Mouse (Mus musculus): ENCODE results near the gene Plin3. TPM values are rescaled to one million over a fixed set of nuclear protein-coding genes. Genes with fewer than 3 reads are reported as not detected.

Gene Plin3
- 29.0 and 30.0 TPM in 2 replicates for polyA plus RNA-seq (2012; rRNA removed)

GRCm38 (mm10) chr17:56292531-56293222 is at the start of gene Plin3:
Gene Plin3, minus strand, starts transcription at chr17:56292873.

GRCm38 (mm10) chr17:56325450-56326152 is 32.9 kb upstream of the Plin3 start, which contains the start of gene Kdm4b:
Gene Kdm4b, plus strand, starts transcription at chr17:56326062.

GRCm38 (mm10) chr17:56303160-56303846 is 10.6 kb upstream of the Plin3 start, which contains the start of gene Uhrf1:
Gene Uhrf1, plus strand, starts transcription at chr17:56303321.

GRCm38 (mm10) chr17:56300186-56300585 is 7.5 kb upstream of the Plin3 start, which contains the start of gene Arrdc5:
Gene Arrdc5, minus strand, starts transcription at chr17:56300286.

GRCm38 (mm10) chr17:56276643-56277566 is 15.8 kb downstream of the Plin3 start, which contains the start of gene Ticam1:
Gene Ticam1, minus strand, starts transcription at chr17:56276786.

GRCm38 (mm10) chr17:56256239-56256881 is 36.3 kb downstream of the Plin3 start, which contains the start of gene Fem1a:
Gene Fem1a, plus strand, starts transcription at chr17:56256810.

Other genes with a start within 250 kb of the Plin3 start
- 25.8 and 28.1 TPM in 2 replicates for gene Ubxn6, start 217.8 kb downstream of the Plin3 start, polyA plus RNA-seq (2012; rRNA removed)
- 22.5 and 23.4 TPM in 2 replicates for gene Hdgfl2, start 213.2 kb downstream of the Plin3 start, polyA plus RNA-seq (2012; rRNA removed)
- 10.9 and 12.4 TPM in 2 replicates for gene Plin4, start 183.1 kb downstream of the Plin3 start, polyA plus RNA-seq (2012; rRNA removed)
- 0.91 and 1.1 TPM in 2 replicates for gene Plin5, start 175.3 kb downstream of the Plin3 start, polyA plus RNA-seq (2012; rRNA removed)
- gene Lrg1, start 170.9 kb downstream of the Plin3 start, polyA plus RNA-seq (2012; rRNA removed), result 20.4 and 44.5 TPM in 2 replicates
- gene Sema6b, start 152.5 kb downstream of the Plin3 start, polyA plus RNA-seq (2012; rRNA removed), result 4.3 and 10.0 TPM in 2 replicates
- gene Tnfaip8l1, start 130.4 kb downstream of the Plin3 start, polyA plus RNA-seq (2012; rRNA removed), result 1.9 and 2.3 TPM in 2 replicates
- gene Mydgf, start 109.0 kb downstream of the Plin3 start, polyA plus RNA-seq (2012; rRNA removed), result 58.8 and 74.9 TPM in 2 replicates
- 23.2 and 24.5 TPM in 2 replicates for gene Dpp9, start 74.0 kb downstream of the Plin3 start, polyA plus RNA-seq (2012; rRNA removed)
- gene Fem1a, start 36.1 kb downstream of the Plin3 start, polyA plus RNA-seq (2012; rRNA removed), result 14.9 and 19.2 TPM in 2 replicates
- gene Ticam1, start 16.1 kb downstream of the Plin3 start, polyA plus RNA-seq (2012; rRNA removed), result 23.4 and 24.4 TPM in 2 replicates
- not detected in 2 replicates for gene Arrdc5, start 7.4 kb upstream of the Plin3 start, polyA plus RNA-seq (2012; rRNA removed)
- 4.9 and 5.6 TPM in 2 replicates for gene Uhrf1, start 10.4 kb upstream of the Plin3 start, polyA plus RNA-seq (2012; rRNA removed)
- 15.1 and 18.6 TPM in 2 replicates for gene Kdm4b, start 33.2 kb upstream of the Plin3 start, polyA plus RNA-seq (2012; rRNA removed)
- gene Ptprs, start 183.6 kb upstream of the Plin3 start, polyA plus RNA-seq (2012; rRNA removed), result 51.4 and 69.9 TPM in 2 replicates
- not detected in 2 replicates for gene Znrf4, start 219.6 kb upstream of the Plin3 start, polyA plus RNA-seq (2012; rRNA removed)

All from stomach, adult 2 months (tissue).